Mouse (Mus musculus): Measurements from ENCODE around the gene Olfr1221.
"Not testable (repeated sequence)": the region's sequence is repeated elsewhere in the genome, so short reads cannot be mapped to it uniquely, and the experiment has no call there.

The Olfr1221 gene

DNA sequence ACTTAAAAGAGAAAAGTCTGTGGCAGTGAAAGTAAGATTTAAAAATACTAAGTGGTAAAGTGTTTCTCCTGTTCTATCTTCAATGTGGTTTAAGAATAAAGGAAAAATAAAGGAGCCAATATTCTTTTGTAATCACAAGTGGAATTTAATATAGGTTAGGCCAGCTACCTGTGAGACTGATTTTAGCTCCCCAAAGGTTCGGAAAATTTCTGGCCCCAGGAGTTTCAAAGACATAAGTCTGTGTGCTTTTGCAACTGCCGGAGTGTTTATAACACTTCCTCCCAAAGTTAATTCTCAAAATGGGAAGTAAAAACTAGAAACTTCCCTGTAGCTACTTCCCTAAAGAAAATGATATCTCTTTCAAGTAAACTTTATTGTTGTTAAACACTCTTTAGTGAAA is at the start of gene Olfr1221:
Gene Olfr1221 (minus strand): TSS at position 101 of the 400 bp plus-strand sequence.
- no peak for DNase-seq (ENCODE audit: low read depth, low spot score)

DNA sequence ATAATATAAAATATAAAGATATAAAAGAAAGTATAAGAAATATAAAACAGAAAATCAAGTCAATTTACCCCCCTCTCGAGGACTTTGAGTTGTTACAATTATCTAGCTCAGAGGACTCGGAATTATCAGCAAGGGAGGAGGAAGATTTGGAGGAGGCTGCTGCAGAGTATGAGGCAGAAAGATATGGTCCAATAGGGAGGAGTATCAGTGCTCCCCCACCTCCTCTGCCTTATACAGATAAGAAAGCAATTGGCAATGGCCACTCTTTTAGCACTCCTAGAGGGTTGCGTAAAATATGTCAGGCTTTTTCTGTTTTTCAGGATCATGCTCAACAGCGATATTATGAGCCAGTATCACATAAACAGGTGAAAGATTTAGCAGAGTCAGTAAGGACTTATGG is 47.6 kb upstream of the Olfr1221 start:
- not testable (repeated sequence) for DNase-seq (ENCODE audit: low read depth, low spot score)

DNA sequence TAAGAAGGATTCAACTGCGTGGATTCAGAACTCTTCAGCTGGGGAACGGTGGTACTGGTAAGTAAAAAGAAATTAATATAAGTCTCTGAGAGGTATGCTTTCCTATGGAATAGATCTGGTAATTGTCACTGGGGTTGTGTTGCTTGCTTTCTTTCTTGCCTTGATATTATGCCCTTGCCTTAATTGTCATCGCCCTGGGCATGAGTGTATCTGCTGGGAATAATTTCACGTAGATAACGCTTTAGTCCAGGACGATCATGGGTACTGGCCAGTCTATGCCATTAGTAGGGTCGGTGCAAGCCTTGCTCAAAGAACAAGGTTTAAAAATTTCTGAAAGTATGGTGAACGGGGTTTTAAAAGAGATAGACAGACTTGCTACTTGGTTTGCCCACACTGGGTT is 46.9 kb upstream of the Olfr1221 start, which contains the start of gene Olfr1224-ps1:
Gene Olfr1224-ps1 (minus strand): TSS at position 101 of the 400 bp plus-strand sequence.
- not testable (repeated sequence) for DNase-seq (ENCODE audit: low read depth, low spot score)

DNA sequence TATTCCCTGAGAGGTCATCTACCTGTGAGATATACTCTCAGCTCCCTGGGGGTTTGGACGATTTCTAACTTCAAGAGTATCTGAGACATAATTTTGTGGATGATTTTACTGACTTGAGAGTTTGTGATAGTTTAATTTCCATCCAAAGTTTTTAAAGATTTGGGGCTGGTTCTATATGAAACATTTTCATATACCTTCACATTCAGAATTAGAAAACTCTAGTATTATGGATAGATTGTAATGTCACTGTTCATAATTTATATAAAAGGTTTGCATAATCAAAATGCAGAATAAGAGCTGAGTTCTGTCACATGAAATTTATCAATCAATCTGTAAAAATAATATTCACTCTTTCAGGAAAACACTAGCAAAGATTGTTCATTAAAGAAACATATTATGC is 34.4 kb upstream of the Olfr1221 start, which contains the start of gene Olfr1223:
Gene Olfr1223 (minus strand): TSS at position 101 of the 400 bp plus-strand sequence.
- no peak for DNase-seq (ENCODE audit: low read depth, low spot score)

DNA sequence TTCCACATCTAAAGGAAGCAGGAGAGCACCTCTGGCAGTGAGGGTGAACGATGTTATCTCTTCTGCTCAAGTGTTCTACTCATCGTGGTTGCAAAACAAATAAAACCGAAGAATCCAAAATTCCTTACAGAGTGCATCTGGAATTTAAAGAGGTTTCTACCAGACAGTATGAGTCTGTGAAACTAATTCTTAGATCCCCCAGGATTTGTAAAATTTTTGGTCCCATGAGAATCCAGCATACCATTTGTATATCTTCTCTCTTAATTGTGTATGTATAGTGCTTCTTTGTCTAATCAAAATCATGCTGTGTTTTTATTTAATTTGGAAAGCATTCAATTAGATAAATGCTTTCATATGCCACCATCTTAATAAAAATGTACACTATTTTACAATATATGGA is 15.9 kb upstream of the Olfr1221 start, which contains the start of gene Olfr1222:
Gene Olfr1222 (minus strand): TSS at position 101 of the 400 bp plus-strand sequence.
- DNase-seq (ENCODE audit: low read depth, low spot score), result no peak

DNA sequence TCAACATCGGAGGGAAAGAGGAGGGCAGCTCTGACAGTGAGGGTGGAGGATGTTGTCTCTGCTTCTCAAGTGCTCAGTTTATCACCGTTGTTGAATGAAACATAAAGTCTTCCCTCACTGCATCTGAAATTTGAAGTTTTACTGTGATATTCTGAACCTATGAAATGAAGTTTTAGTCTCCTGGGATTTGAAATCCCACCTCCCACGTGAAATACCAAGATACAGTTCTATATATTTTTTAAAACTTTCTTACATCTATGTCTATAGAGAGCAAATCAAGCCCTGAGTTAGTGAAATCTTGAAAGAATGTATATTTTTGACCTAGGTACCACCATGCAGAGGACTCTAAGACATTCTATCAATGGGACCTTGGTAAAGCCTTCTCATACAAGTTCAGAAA is 10.3 kb downstream of the Olfr1221 start, which contains the start of gene Olfr1220:
Gene Olfr1220 (minus strand): TSS at position 101 of the 400 bp plus-strand sequence.
- no peak for DNase-seq (ENCODE audit: low read depth, low spot score)

DNA sequence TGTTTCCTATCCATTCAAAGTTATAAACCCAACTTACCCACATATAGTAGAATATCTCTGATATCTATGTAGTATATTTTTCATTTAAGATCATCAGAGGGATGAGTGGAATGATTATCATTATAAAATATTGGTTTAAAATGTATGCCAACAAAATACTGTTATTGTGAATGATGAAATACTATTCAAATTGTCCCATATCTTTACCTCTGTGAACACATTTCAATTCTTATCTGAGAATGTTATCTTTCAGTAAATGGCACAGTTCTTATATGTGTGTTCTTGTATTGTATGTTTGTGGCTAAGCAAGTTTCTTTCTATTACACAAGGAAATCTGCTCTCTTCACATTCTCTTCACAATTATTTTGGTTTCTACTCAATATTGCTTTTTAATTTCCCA is 11.4 kb downstream of the Olfr1221 start:
- DNase-seq (ENCODE audit: low read depth, low spot score), result no peak

DNA sequence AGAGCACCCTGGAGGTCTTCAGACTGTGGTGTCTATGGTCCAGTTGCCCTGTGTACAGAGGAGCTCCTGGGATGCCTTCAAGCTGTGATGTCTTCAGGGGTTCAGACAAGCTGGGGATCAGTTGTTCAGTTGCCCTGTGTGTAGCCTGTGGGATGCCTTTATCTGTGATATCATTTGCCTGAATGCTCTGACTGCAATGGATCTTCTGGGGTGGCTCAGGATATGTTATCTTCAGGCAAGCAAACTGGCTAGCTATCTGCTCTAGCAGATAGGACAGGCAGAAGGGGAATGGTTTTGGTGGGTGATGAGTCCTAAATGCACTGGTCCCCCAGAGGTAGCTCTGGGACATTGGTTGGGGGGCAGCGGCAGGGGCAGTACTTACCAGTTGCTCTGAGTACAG is 23.2 kb downstream of the Olfr1221 start:
- no peak for DNase-seq (ENCODE audit: low read depth, low spot score)

DNA sequence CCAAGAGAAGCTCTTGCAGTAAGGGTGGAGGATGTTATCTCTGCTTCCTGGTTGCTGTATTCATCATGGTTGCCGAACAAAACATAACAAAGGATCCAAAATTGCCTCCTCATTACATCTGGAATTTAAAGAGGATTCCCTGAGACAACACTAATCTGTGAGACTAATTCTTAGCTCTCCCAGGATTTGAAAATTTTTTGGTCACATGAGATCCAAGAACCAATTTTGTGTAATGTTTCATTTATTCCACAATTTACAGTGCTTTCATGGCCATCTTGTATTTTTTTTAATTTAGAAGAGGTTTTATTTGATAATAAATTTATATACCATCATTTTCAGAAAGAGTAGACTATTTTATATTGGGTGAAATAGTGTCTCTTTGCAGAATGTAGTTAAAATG is 33.7 kb downstream of the Olfr1221 start, which contains the start of gene Olfr1219:
Gene Olfr1219 (minus strand): TSS at position 101 of the 400 bp plus-strand sequence.
- no peak for DNase-seq (ENCODE audit: low read depth, low spot score)

DNA sequence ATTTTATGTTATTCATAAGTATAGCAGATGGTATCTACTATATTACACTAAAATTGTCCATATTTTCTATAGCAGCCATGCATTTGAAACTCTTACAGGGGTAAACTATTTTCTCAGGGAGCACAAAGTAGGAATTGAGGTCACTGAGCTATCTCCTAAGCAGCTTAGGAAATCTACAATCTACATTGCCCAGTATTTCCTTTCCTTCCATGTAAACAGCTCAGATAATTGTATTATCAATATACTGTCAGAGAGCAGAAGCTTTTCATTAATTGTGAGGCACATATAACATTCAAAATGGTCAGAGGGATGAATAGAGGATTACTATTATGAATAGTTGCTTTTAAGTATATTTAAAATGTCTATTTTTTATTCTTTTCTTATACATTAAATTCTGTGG is 35.6 kb downstream of the Olfr1221 start:
- no peak for DNase-seq (ENCODE audit: low read depth, low spot score)

DNA sequence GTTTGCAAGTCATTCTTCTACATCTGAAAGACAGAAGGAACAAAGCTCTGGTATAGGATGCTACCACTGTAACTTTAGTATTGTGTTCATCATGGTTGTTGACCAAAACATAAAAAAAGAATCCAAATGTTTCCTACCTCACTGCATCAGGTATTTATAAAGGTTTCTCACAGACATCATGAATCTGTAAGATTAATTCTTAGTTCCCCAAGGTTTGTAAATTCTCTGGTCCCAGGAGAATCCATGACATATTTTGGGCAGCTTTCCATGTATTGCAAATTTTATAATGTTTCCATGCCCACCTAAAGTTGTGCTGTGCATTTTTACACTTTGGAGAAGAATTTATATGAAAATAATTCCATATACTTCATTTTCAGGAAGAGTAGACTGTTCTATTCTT is 56.0 kb downstream of the Olfr1221 start, which contains the start of gene Olfr1218:
Gene Olfr1218 (minus strand): TSS at position 101 of the 400 bp plus-strand sequence.
- no peak for DNase-seq (ENCODE audit: low read depth, low spot score)
